ENCODE assay signal across 28 mouse cellular contexts in the genomic region with DNA sequence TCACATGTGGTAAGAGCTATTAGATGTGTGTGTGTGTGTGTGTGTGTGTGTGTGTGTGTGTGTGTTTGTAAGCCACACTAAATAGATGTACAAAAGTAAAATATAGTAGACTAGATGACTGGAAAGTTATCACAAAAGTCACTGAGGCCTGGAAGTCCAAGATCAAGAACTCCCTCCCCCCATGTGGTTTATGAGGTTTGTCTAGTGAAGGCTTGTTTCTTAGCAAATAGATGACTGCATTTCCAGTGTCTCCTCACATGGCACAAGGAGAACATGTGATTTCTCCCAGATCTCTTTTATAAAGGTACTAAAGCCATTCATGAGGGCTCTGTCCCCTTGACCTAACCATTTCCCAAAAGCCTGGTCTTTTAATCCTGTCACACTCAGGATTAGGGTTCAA. TPM values are rescaled to one million over a fixed set of nuclear protein-coding genes. Genes with fewer than 3 reads are reported as not detected.
DNase-seq lines count a peak whose midpoint lies in the region; ATAC-seq and TF ChIP-seq lines count a peak whose summit lies in the region.
"Had no signal": no experiment of that assay in that cellular context is flagged by ENCODE, and none has a peak within 500 bp of the region (broad histone marks: within the 10 kb centered on the region; RNA-seq: fewer than 3 reads in every experiment).

No protein-coding gene starts in this region.

- no peak overlapping the region for H3K4me3 ChIP-seq in forebrain, postnatal 0 days (ENCODE audit: low read depth, low read length)
- no peak overlapping the region for H3K4me3 ChIP-seq in hindbrain, embryonic 13.5 days
- H3K4me3 ChIP-seq: embryonic facial prominence, embryonic 12.5 days; embryonic facial prominence, embryonic 15.5 days; forebrain, embryonic 15.5 days; heart, embryonic 10.5 days; heart, embryonic 13.5 days; hindbrain, embryonic 15.5 days had no signal

- H3K9ac ChIP-seq in forebrain, postnatal 0 days: no peak overlapping the region
- H3K9ac ChIP-seq in hindbrain, embryonic 13.5 days: no peak overlapping the region
- H3K9ac ChIP-seq: embryonic facial prominence, embryonic 12.5 days; embryonic facial prominence, embryonic 15.5 days; forebrain, embryonic 15.5 days; heart, embryonic 13.5 days; hindbrain, embryonic 15.5 days had no signal

- H3K9me3 ChIP-seq in forebrain, postnatal 0 days (ENCODE audit: low read length): no peaks in the 10 kb centered on the region
- no peaks in the 10 kb centered on the region for H3K9me3 ChIP-seq in hindbrain, embryonic 13.5 days
- H3K9me3 ChIP-seq: embryonic facial prominence, embryonic 12.5 days; embryonic facial prominence, embryonic 15.5 days; forebrain, embryonic 15.5 days; G1E; heart, embryonic 10.5 days; heart, embryonic 13.5 days; hindbrain, embryonic 15.5 days had no signal

- H3K27ac ChIP-seq in forebrain, postnatal 0 days (ENCODE audit: low read depth, low read length): no peak overlapping the region
- no peak overlapping the region for H3K27ac ChIP-seq in hindbrain, embryonic 13.5 days
- H3K27ac ChIP-seq: embryonic facial prominence, embryonic 12.5 days; embryonic facial prominence, embryonic 15.5 days; forebrain, embryonic 15.5 days; heart, embryonic 10.5 days; heart, embryonic 13.5 days; hindbrain, embryonic 15.5 days had no signal

- DNase-seq in 3T3-L1 (ENCODE audit: low read depth, low spot score) (peak; percentile 11), 416B (ENCODE audit: low read depth) (peak; percentile 81)
- DNase-seq in urinary bladder, adult 18-20 months (ENCODE audit: low spot score in 2 of 2): no peak
- no peak for DNase-seq in forebrain, postnatal 0 days
- DNase-seq: adrenal gland, adult 2 months; adrenal gland, postnatal 14 days; cerebellum, adult 11-12 months; cerebellum, adult 8-10 months; cerebellum, postnatal 10 days; cerebellum, postnatal 36 days; gastrocnemius, postnatal 10 days; gastrocnemius, postnatal 36 days; heart, adult 18-20 months; heart, postnatal 14 days; heart, postnatal 4 days had no signal

- H3K4me2 ChIP-seq in forebrain, postnatal 0 days (ENCODE audit: low read depth): no peak overlapping the region
- H3K4me2 ChIP-seq in hindbrain, embryonic 13.5 days: no peak overlapping the region
- H3K4me2 ChIP-seq: embryonic facial prominence, embryonic 12.5 days; embryonic facial prominence, embryonic 15.5 days; forebrain, embryonic 15.5 days; heart, embryonic 13.5 days; hindbrain, embryonic 15.5 days had no signal

- H3K27me3 ChIP-seq in forebrain, postnatal 0 days (ENCODE audit: insufficient read depth, low read length): no peaks in the 10 kb centered on the region
- H3K27me3 ChIP-seq in hindbrain, embryonic 13.5 days: no peaks in the 10 kb centered on the region
- H3K27me3 ChIP-seq: CH12.LX; embryonic facial prominence, embryonic 12.5 days; embryonic facial prominence, embryonic 15.5 days; forebrain, embryonic 15.5 days; heart, embryonic 13.5 days; hindbrain, embryonic 15.5 days; Patski had no signal

- no peaks in the 10 kb centered on the region for H3K4me1 ChIP-seq in forebrain, postnatal 0 days (ENCODE audit: insufficient read depth)
- H3K4me1 ChIP-seq in hindbrain, embryonic 13.5 days (replicated peaks): no peaks in the 10 kb centered on the region
- H3K4me1 ChIP-seq: embryonic facial prominence, embryonic 12.5 days; embryonic facial prominence, embryonic 15.5 days; forebrain, embryonic 15.5 days; heart, embryonic 10.5 days; heart, embryonic 13.5 days had no signal

- TF ChIP-seq CTCF in forebrain, postnatal 0 days (IDR thresholded peaks at IDR 0.05; ENCODE audit: low read depth): no peak

- H3K36me3 ChIP-seq in forebrain, postnatal 0 days (ENCODE audit: insufficient read depth): no peaks in the 10 kb centered on the region
- no peaks in the 10 kb centered on the region for H3K36me3 ChIP-seq in hindbrain, embryonic 13.5 days
- H3K36me3 ChIP-seq: embryonic facial prominence, embryonic 12.5 days; embryonic facial prominence, embryonic 15.5 days; forebrain, embryonic 15.5 days; G1E; heart, embryonic 10.5 days; heart, embryonic 13.5 days; hindbrain, embryonic 15.5 days had no signal

- ATAC-seq in common myeloid progenitor, adult 5-6 weeks (replicated peaks; ENCODE audit: low read depth, poor library complexity, severe bottlenecking): peak; percentile 67
- peak; percentile 55 for ATAC-seq in megakaryocyte progenitor cell, adult 5-6 weeks (replicated peaks; ENCODE audit: poor library complexity)
- ATAC-seq in forebrain, postnatal 0 days: no peak
- ATAC-seq in hindbrain, embryonic 13.5 days (ENCODE audit: low FRiP score): no peak
- ATAC-seq: forebrain, embryonic 15.5 days; intestine, postnatal 0 days; Patski had no signal

RNA-seq across cellular contexts. Expression of gene Gnaq, which starts 46.5 kb away (rescaled TPM):
- 14.9 and 20.5 TPM in 2 replicates for total RNA-seq in common myeloid progenitor, adult 5-6 weeks (2017)
- 22.2 and 23.8 TPM in 2 replicates for total RNA-seq in megakaryocyte progenitor cell, adult 5-6 weeks (2015)
- 14.3 and 20.4 TPM in 2 replicates for total RNA-seq in megakaryocyte progenitor cell, adult 5-6 weeks (2017)
- total RNA-seq in forebrain, postnatal 0 days (2014; rRNA removed): 115 and 143 TPM in 2 replicates
- polyA plus RNA-seq in forebrain, postnatal 0 days (2015; fragmentation: Nextera tagmentation; extraction: Ambion mirVana): 60.1 and 94.2 TPM in 2 replicates
- polyA plus RNA-seq in hindbrain, embryonic 13.5 days (2015; fragmentation: Nextera tagmentation; extraction: Ambion mirVana): 78.7 and 79.8 TPM in 2 replicates
- polyA plus RNA-seq: G1E had no signal

Comparison
In these comparisons a context has a peak if more than half of its experiments do, and no peak if none do; other contexts are left out.
1. DNase-seq: peak in 3T3-L1 (single experiment) and 416B (single experiment); none in urinary bladder, adult 18-20 months (0 of 2) and forebrain, postnatal 0 days (single experiment).
2. ATAC-seq: peak in common myeloid progenitor, adult 5-6 weeks (single experiment) and megakaryocyte progenitor cell, adult 5-6 weeks (single experiment); none in forebrain, postnatal 0 days (single experiment) and hindbrain, embryonic 13.5 days (single experiment).